ENCODE assay signal across 8 mouse cellular contexts in genomic region chrX:152341496-152341895, GRCm38 (mm10). TPM values are rescaled to one million over a fixed set of nuclear protein-coding genes. Genes with fewer than 3 reads are reported as not detected.
DNase-seq lines count a peak whose midpoint lies in the region; ATAC-seq and TF ChIP-seq lines count a peak whose summit lies in the region.

No protein-coding gene starts in this region.

- H3K4me1 ChIP-seq in heart, postnatal 0 days (ENCODE audit: control insufficient read depth, insufficient read depth): no peaks in the 10 kb centered on the region
- H3K4me1 ChIP-seq in lung, postnatal 0 days (ENCODE audit: insufficient read depth, low read depth, low read length): no peaks in the 10 kb centered on the region

- 0 out of 2 replicates have a peak, but pooled peaks cover 6% of the 10 kb centered on the region for H3K36me3 ChIP-seq in heart, postnatal 0 days (replicated peaks; ENCODE audit: control insufficient read depth, insufficient read depth, low read length)
- H3K36me3 ChIP-seq in lung, postnatal 0 days (ENCODE audit: insufficient read depth, low read length): no peaks in the 10 kb centered on the region

- no peaks in the 10 kb centered on the region for H3K9me3 ChIP-seq in heart, postnatal 0 days (replicated peaks; ENCODE audit: control insufficient read depth, low read length)
- no peaks in the 10 kb centered on the region for H3K9me3 ChIP-seq in lung, postnatal 0 days (ENCODE audit: low read length)

- TF ChIP-seq CTCF in heart, postnatal 0 days (IDR thresholded peaks at IDR 0.05; ENCODE audit: low read depth): no peak
- no peak for TF ChIP-seq CTCF in lung, postnatal 0 days (IDR thresholded peaks at IDR 0.05)

- H3K27me3 ChIP-seq in heart, postnatal 0 days (ENCODE audit: control insufficient read depth, insufficient read depth, low read length): no peaks in the 10 kb centered on the region
- H3K27me3 ChIP-seq in lung, postnatal 0 days (replicated peaks; ENCODE audit: insufficient read depth, low read length): no peaks in the 10 kb centered on the region

- TF ChIP-seq EP300 in heart, postnatal 0 days (IDR thresholded peaks at IDR 0.05; ENCODE audit: low read depth): no peak
- no peak for TF ChIP-seq EP300 in lung, postnatal 0 days (IDR thresholded peaks at IDR 0.05)

- peak overlapping the region; percentile 74 for H3K4me2 ChIP-seq in heart, postnatal 0 days (ENCODE audit: low read depth, low read length)
- peak overlapping the region; percentile 63 for H3K4me2 ChIP-seq in lung, postnatal 0 days (replicated peaks; ENCODE audit: low read depth, low read length)

- intact Hi-C loops in gastrocnemius, postnatal 14 days (cut with DNase I; ENCODE audit: low total_unique reads): no loop called here

- peak overlapping the region; percentile 65 for H3K4me3 ChIP-seq in heart, postnatal 0 days (ENCODE audit: low read depth, low read length)
- peak overlapping the region; percentile 51 for H3K4me3 ChIP-seq in lung, postnatal 0 days (ENCODE audit: low read depth, low read length)

- ATAC-seq in heart, postnatal 0 days (ENCODE audit: insufficient read depth, low read depth): no peak
- ATAC-seq in lung, postnatal 0 days: no peak

- H3K27ac ChIP-seq in heart, postnatal 0 days (ENCODE audit: low read depth): peak overlapping the region; percentile 89
- H3K27ac ChIP-seq in lung, postnatal 0 days (ENCODE audit: low read length): peak overlapping the region; percentile 77

- DNase-seq in embryo, embryonic 10 days (ENCODE audit: low spot score): peak; percentile 17
- DNase-seq in embryo, embryonic 9.5 days (ENCODE audit: extremely low spot score): no peak
- peak; percentile 22 for DNase-seq in right cerebral cortex, adult 18-20 months
- DNase-seq in right cerebral cortex, postnatal 36 days (ENCODE audit: low spot score in 2 of 2): no peak
- no peak for DNase-seq in heart, postnatal 0 days (ENCODE audit: low spot score)
- peak; percentile 23 for DNase-seq in lung, postnatal 0 days (ENCODE audit: low spot score)
- DNase-seq in gastrocnemius, postnatal 14 days: no peak
- DNase-seq in ovary, postnatal 14 days (ENCODE audit: low spot score): no peak

- H3K9ac ChIP-seq in heart, postnatal 0 days (replicated peaks; ENCODE audit: low read depth, low read length): peak overlapping the region; percentile 71
- H3K9ac ChIP-seq in lung, postnatal 0 days (replicated peaks; ENCODE audit: low read depth): peak overlapping the region; percentile 70

- 31% methylated on average over 11 of the region's 11 CpGs for WGBS in heart, postnatal 0 days
- 23% methylated on average over 9 of the region's 11 CpGs for WGBS in lung, postnatal 0 days

RNA-seq across cellular contexts. Expression of gene Tspyl2, which starts 0.7 kb away (rescaled TPM):
- 11.1 and 11.2 TPM in 2 replicates for total RNA-seq in heart, postnatal 0 days (2014; rRNA removed; ENCODE audit: low replicate concordance)
- 7.8 and 10.4 TPM in 2 replicates for polyA plus RNA-seq in heart, postnatal 0 days (2015; fragmentation: Nextera tagmentation; extraction: Ambion mirVana)
- 13.5 and 14.0 TPM in 2 replicates for polyA plus RNA-seq in lung, postnatal 0 days (2015; fragmentation: Nextera tagmentation; extraction: Ambion mirVana)
- 10 to 100 TPM in 1 of 2 experiments, 1 to 10 TPM in 1; 7.5 to 10.3 TPM for total RNA-seq in gastrocnemius, postnatal 14 days (2021)

RNA-seq across cellular contexts. Expression of gene Kantr, which starts 14.2 kb away (rescaled TPM):
- 0.08 and 1.0 TPM in 2 replicates for total RNA-seq in heart, postnatal 0 days (2014; rRNA removed; ENCODE audit: low replicate concordance)
- 2.8 and 3.3 TPM in 2 replicates for polyA plus RNA-seq in heart, postnatal 0 days (2015; fragmentation: Nextera tagmentation; extraction: Ambion mirVana)
- polyA plus RNA-seq in lung, postnatal 0 days (2015; fragmentation: Nextera tagmentation; extraction: Ambion mirVana): 5.9 and 6.6 TPM in 2 replicates
- total RNA-seq in gastrocnemius, postnatal 14 days (2021): 1 to 10 TPM; 2.0 to 3.3 TPM

RNA-seq across cellular contexts. Expression of gene Gpr173, which starts 27.0 kb away (rescaled TPM):
- 2.4 and 5.1 TPM in 2 replicates for total RNA-seq in heart, postnatal 0 days (2014; rRNA removed; ENCODE audit: low replicate concordance)
- polyA plus RNA-seq in heart, postnatal 0 days (2015; fragmentation: Nextera tagmentation; extraction: Ambion mirVana): 0.74 and 1.3 TPM in 2 replicates
- polyA plus RNA-seq in lung, postnatal 0 days (2015; fragmentation: Nextera tagmentation; extraction: Ambion mirVana): 1.1 TPM in 2 replicates
- total RNA-seq in gastrocnemius, postnatal 14 days (2021): 1 to 10 TPM in 1 of 2 experiments, under 1 TPM in 1; 0.97 to 1.6 TPM

Comparison
In these comparisons a context has a peak if more than half of its experiments do, and no peak if none do; other contexts are left out.
1. DNase-seq: peak in embryo, embryonic 10 days (single experiment), right cerebral cortex, adult 18-20 months (single experiment) and lung, postnatal 0 days (single experiment); none in embryo, embryonic 9.5 days (single experiment), right cerebral cortex, postnatal 36 days (0 of 2), heart, postnatal 0 days (single experiment), gastrocnemius, postnatal 14 days (single experiment) and ovary, postnatal 14 days (single experiment).